Mouse (Mus musculus) liver, embryonic 12.5 days (tissue): ENCODE measurements around the gene Patj. TPM values are rescaled to one million over a fixed set of nuclear protein-coding genes. Genes with fewer than 3 reads are reported as not detected.
"Not testable (repeated sequence)": the region's sequence is repeated elsewhere in the genome, so short reads cannot be mapped to it uniquely, and the experiment has no call there.

Source experiments
- ATAC-seq: fragments of 200-750 bp; cut with Nextera tagmentation; 2 replicates; pipeline ENCODE4 v1.8.0; 2017; ENCODE audit warnings: moderate number of reproducible peaks, mild to moderate bottlenecking, moderate library complexity
- H3K27ac ChIP-seq: fragments of 300-500 bp; sonication (generic); 2 replicates; pipeline ENCODE4 v1.5.1; 2016; ENCODE audit warnings: mild to moderate bottlenecking
- H3K27me3 ChIP-seq: fragments of 300-500 bp; sonication (generic); replicated peaks from 2 replicates; pipeline ENCODE4 v1.6.1; 2016; ENCODE audit warnings: mild to moderate bottlenecking, moderate library complexity
- H3K36me3 ChIP-seq: fragments of 300-500 bp; sonication (generic); 2 replicates; pipeline ENCODE4 v1.6.1; 2016; ENCODE audit warnings: mild to moderate bottlenecking, moderate library complexity
- H3K4me1 ChIP-seq: fragments of 300-500 bp; sonication (generic); 2 replicates; pipeline ENCODE4 v1.6.1; 2016
- H3K4me2 ChIP-seq: fragments of 300-500 bp; sonication (generic); 2 replicates; pipeline ENCODE4 v1.6.1; 2016; ENCODE audit warnings: mild to moderate bottlenecking, moderate library complexity
- H3K4me3 ChIP-seq: fragments of 300-500 bp; sonication (generic); 2 replicates; pipeline ENCODE4 v1.5.1; 2016; ENCODE audit warnings: mild to moderate bottlenecking, moderate library complexity
- H3K9ac ChIP-seq: fragments of 300-500 bp; sonication (generic); 2 replicates; pipeline ENCODE4 v1.6.1; 2016; ENCODE audit warnings: mild to moderate bottlenecking, moderate library complexity
- H3K9me3 ChIP-seq: fragments of 300-500 bp; sonication (generic); replicated peaks from 2 replicates; pipeline ENCODE4 v1.6.1; 2016; ENCODE audit warnings: mild to moderate bottlenecking, moderate library complexity
- WGBS: fragments of 180-500 bp; shearing (Covaris S2); methylation state at CpG from one replicate; pipeline ENCODE4 v1.1.7; 2016; ENCODE audit not compliant: insufficient replicate concordance; 5-methylcytosine and 5-hydroxymethylcytosine counted together
- polyA plus RNA-seq: library from polyadenylated mRNA; unstranded; fragments of >200 nt; fragmentation: Nextera tagmentation; extraction: Ambion mirVana; gene quantifications from 2 replicates; pipeline ENCODE4 v1.2.1, GENCODE M21; 2016

Patj gene
- polyA plus RNA-seq, 1 experiment from 2014 or later: 2.4 TPM

- Histone ChIP-seq H3K4me2 (no peak overlapping the region), H3K27ac (no peak overlapping the region), H3K9ac (no peak overlapping the region), H3K9me3 (no peaks in the 10 kb centered on the region), H3K4me3 (no peak overlapping the region), H3K27me3 (no peaks in the 10 kb centered on the region), H3K36me3 (no peaks in the 10 kb centered on the region), H3K4me1 (no peaks in the 10 kb centered on the region)
- 75% methylated on average over 1 of the region's 1 CpGs for WGBS
- no peak for ATAC-seq
These were observed 294.4 kb downstream of the Patj start for GRCm38 (mm10) chr4:98689988-98690387.

GRCm38 (mm10) chr4:98693465-98694185 lies 298.0 kb downstream of the Patj start:
- H3K9me3 ChIP-seq: no peaks in the 10 kb centered on the region
- H3K36me3 ChIP-seq: no peaks in the 10 kb centered on the region
- no peak overlapping the region for H3K27ac ChIP-seq
- no peaks in the 10 kb centered on the region for H3K4me1 ChIP-seq
- WGBS: 28% methylated on average over 9 of the region's 9 CpGs
- H3K4me3 ChIP-seq: no peak overlapping the region
- no peak overlapping the region for H3K9ac ChIP-seq
- ATAC-seq: peak; percentile 81
- no peaks in the 10 kb centered on the region for H3K27me3 ChIP-seq
- H3K4me2 ChIP-seq: peak overlapping the region; percentile 8; the same call in 1 of the 2 replicates

GRCm38 (mm10) chr4:98697932-98698331 lies 302.3 kb downstream of the Patj start:
- no peak for ATAC-seq
- H3K4me1 ChIP-seq: 0 out of 2 replicates have a peak, but pooled peaks cover 3% of the 10 kb centered on the region

GRCm38 (mm10) chr4:98698921-98699320 lies 303.3 kb downstream of the Patj start:
- no peaks in the 10 kb centered on the region for H3K27me3 ChIP-seq
- no peak overlapping the region for H3K4me3 ChIP-seq
- 15% methylated on average over 3 of the region's 3 CpGs for WGBS
- H3K4me1 ChIP-seq: 0 out of 2 replicates have a peak, but pooled peaks cover 3% of the 10 kb centered on the region
- no peak for ATAC-seq
- H3K36me3 ChIP-seq: no peaks in the 10 kb centered on the region
- H3K4me2 ChIP-seq: no peak overlapping the region
- no peak overlapping the region for H3K9ac ChIP-seq
- no peaks in the 10 kb centered on the region for H3K9me3 ChIP-seq
- no peak overlapping the region for H3K27ac ChIP-seq

More at GRCm38 (mm10) chr4:98697932-98698331, 302.3 kb downstream of the Patj start:
- Histone ChIP-seq H3K4me2 (no peak overlapping the region), H3K9me3 (no peaks in the 10 kb centered on the region), H3K4me3 (no peak overlapping the region), H3K27ac (no peak overlapping the region), H3K36me3 (no peaks in the 10 kb centered on the region), H3K27me3 (no peaks in the 10 kb centered on the region), H3K9ac (no peak overlapping the region)
- 72% methylated on average over 4 of the region's 4 CpGs for WGBS

GRCm38 (mm10) chr4:98700156-98700555 lies 304.6 kb downstream of the Patj start:
- ATAC-seq: no peak
- Histone ChIP-seq H3K9me3 (no peaks in the 10 kb centered on the region), H3K27me3 (no peaks in the 10 kb centered on the region), H3K27ac (no peak overlapping the region), H3K36me3 (no peaks in the 10 kb centered on the region), H3K4me1 (0 out of 2 replicates have a peak, but pooled peaks cover 3% of the 10 kb centered on the region), H3K4me2 (no peak overlapping the region), H3K4me3 (no peak overlapping the region), H3K9ac (no peak overlapping the region)
- WGBS: 71% methylated on average over 3 of the region's 3 CpGs

GRCm38 (mm10) chr4:98702201-98702894 lies 306.8 kb downstream of the Patj start:
- no peaks in the 10 kb centered on the region for H3K36me3 ChIP-seq
- no peak overlapping the region for H3K9ac ChIP-seq
- no peak for ATAC-seq
- no peak overlapping the region for H3K4me3 ChIP-seq
- H3K27ac ChIP-seq: no peak overlapping the region
- H3K4me1 ChIP-seq: 0 out of 2 replicates have a peak, but pooled peaks cover 3% of the 10 kb centered on the region
- no peaks in the 10 kb centered on the region for H3K27me3 ChIP-seq
- H3K4me2 ChIP-seq: no peak overlapping the region
- WGBS: 32% methylated on average over 12 of the region's 12 CpGs
- no peaks in the 10 kb centered on the region for H3K9me3 ChIP-seq

- H3K4me2 ChIP-seq: no peak overlapping the region
- ATAC-seq: no peak
These were observed 315.3 kb downstream of the Patj start for GRCm38 (mm10) chr4:98710891-98711290.

GRCm38 (mm10) chr4:98717735-98718546 lies 322.4 kb downstream of the Patj start:
- ATAC-seq: no peak
- 73% methylated on average over 17 of the region's 17 CpGs for WGBS

More at GRCm38 (mm10) chr4:98710891-98711290, 315.3 kb downstream of the Patj start:
- H3K9me3 ChIP-seq: no peaks in the 10 kb centered on the region
- no peak overlapping the region for H3K4me3 ChIP-seq
- no peaks in the 10 kb centered on the region for H3K4me1 ChIP-seq
- no peaks in the 10 kb centered on the region for H3K27me3 ChIP-seq
- 76% methylated on average over 8 of the region's 8 CpGs for whole genome bisulfite sequencing
- no peak overlapping the region for H3K27ac ChIP-seq
- H3K9ac ChIP-seq: no peak overlapping the region
- no peaks in the 10 kb centered on the region for H3K36me3 ChIP-seq

GRCm38 (mm10) chr4:98718547-98718917 lies 322.9 kb downstream of the Patj start:
- WGBS: 70% methylated on average over 10 of the region's 10 CpGs
- no peak for ATAC-seq

More at GRCm38 (mm10) chr4:98717735-98718546, 322.4 kb downstream of the Patj start:
- H3K9ac ChIP-seq: no peak overlapping the region
- H3K27ac ChIP-seq: no peak overlapping the region
- no peaks in the 10 kb centered on the region for H3K36me3 ChIP-seq
- no peak overlapping the region for H3K4me2 ChIP-seq
- no peak overlapping the region for H3K4me3 ChIP-seq
- H3K4me1 ChIP-seq: no peaks in the 10 kb centered on the region
- no peaks in the 10 kb centered on the region for H3K9me3 ChIP-seq
- H3K27me3 ChIP-seq: no peaks in the 10 kb centered on the region

GRCm38 (mm10) chr4:98722454-98722853 lies 326.9 kb downstream of the Patj start:
- Histone ChIP-seq H3K36me3 (no peaks in the 10 kb centered on the region), H3K27ac (no peak overlapping the region), H3K4me3 (no peak overlapping the region), H3K9me3 (no peaks in the 10 kb centered on the region), H3K9ac (no peak overlapping the region), H3K27me3 (peaks cover 22% of the 10 kb centered on the region), H3K4me2 (no peak overlapping the region), H3K4me1 (peaks cover 8% of the 10 kb centered on the region; the same call in 1 of the 2 replicates)
- 15% methylated on average over 8 of the region's 8 CpGs for WGBS
- no peak for ATAC-seq

More at GRCm38 (mm10) chr4:98718547-98718917, 322.9 kb downstream of the Patj start:
- Histone ChIP-seq H3K9ac (no peak overlapping the region), H3K9me3 (no peaks in the 10 kb centered on the region), H3K4me1 (no peaks in the 10 kb centered on the region), H3K4me2 (no peak overlapping the region), H3K36me3 (no peaks in the 10 kb centered on the region), H3K27me3 (no peaks in the 10 kb centered on the region), H3K4me3 (no peak overlapping the region), H3K27ac (no peak overlapping the region)

GRCm38 (mm10) chr4:98724682-98725081 lies 329.1 kb downstream of the Patj start:
- H3K27me3 ChIP-seq: peaks cover 39% of the 10 kb centered on the region
- not testable (repeated sequence) for H3K4me1 ChIP-seq, H3K4me3 ChIP-seq, H3K4me2 ChIP-seq, H3K9ac ChIP-seq, H3K9me3 ChIP-seq, ATAC-seq, H3K36me3 ChIP-seq, H3K27ac ChIP-seq
- 67% methylated on average over 1 of the region's 1 CpGs for WGBS
